Mouse (Mus musculus) testis, adult 2 months (tissue): ENCODE measurements around the gene Ntn1. TPM values are rescaled to one million over a fixed set of nuclear protein-coding genes. Genes with fewer than 3 reads are reported as not detected.

Experiments used
- H3K27ac ChIP-seq: fragments of 200-500 bp; 2 replicates; pipeline ENCODE4 v1.5.1; 2012; ENCODE audit warnings: low read depth, low read length; ENCODE audit not compliant: control insufficient read depth, insufficient read depth
- H3K27me3 ChIP-seq: fragments of 200-500 bp; 2 replicates; pipeline ENCODE4 v1.6.1; 2012; ENCODE audit warnings: mild to moderate bottlenecking, low read length, moderate library complexity; ENCODE audit not compliant: control insufficient read depth, insufficient read depth
- H3K36me3 ChIP-seq: fragments of 200-500 bp; 2 replicates; pipeline ENCODE4 v1.6.1; 2012; ENCODE audit warnings: mild to moderate bottlenecking, low read length; ENCODE audit not compliant: control insufficient read depth, insufficient read depth
- H3K4me1 ChIP-seq: fragments of 200-500 bp; 2 replicates; pipeline ENCODE4 v1.6.1; 2012; ENCODE audit warnings: low read length; ENCODE audit not compliant: control insufficient read depth, insufficient read depth
- H3K4me3 ChIP-seq: fragments of 200-500 bp; 2 replicates; pipeline ENCODE4 v1.5.1; 2012; ENCODE audit warnings: low read depth, mild to moderate bottlenecking, low read length, moderate library complexity, mixed read lengths; ENCODE audit not compliant: control insufficient read depth
- CTCF ChIP-seq: fragments of 200-500 bp; IDR thresholded peaks from 2 replicates; pipeline ENCODE4 v1.5.1; 2012; ENCODE audit warnings: low read depth, mild to moderate bottlenecking, inconsistent platforms, low read length, moderate library complexity; ENCODE audit not compliant: control insufficient read depth, insufficient read depth, insufficient replicate concordance
- POLR2A ChIP-seq: fragments of 200-500 bp; IDR thresholded peaks from 2 replicates; pipeline ENCODE4 v1.6.1; 2012; ENCODE audit warnings: low read depth, mild to moderate bottlenecking, inconsistent platforms, low read length, moderate library complexity; ENCODE audit not compliant: control insufficient read depth
- polyA plus RNA-seq: library from polyadenylated mRNA; depleted of rRNA; stranded (reverse); fragments of >200 nt; gene quantifications from 2 replicates; pipeline ENCODE4 v1.2.3, GENCODE M21; 2012

Ntn1 gene
- polyA plus RNA-seq, 1 experiment: 1.6 TPM

GRCm38 (mm10) chr11:68395546-68395945 lies 5.1 kb downstream of the Ntn1 start:
- H3K27me3 ChIP-seq: no peaks in the 10 kb centered on the region; the same call in none of the 2 replicates
- TF ChIP-seq POLR2A: no peak
- no peak for TF ChIP-seq CTCF
- no peak overlapping the region for H3K4me3 ChIP-seq
- no peaks in the 10 kb centered on the region for H3K36me3 ChIP-seq
- peaks cover 2% of the 10 kb centered on the region for H3K4me1 ChIP-seq
- no peak overlapping the region for H3K27ac ChIP-seq

GRCm38 (mm10) chr11:68394749-68395148 lies 5.9 kb downstream of the Ntn1 start:
- no peaks in the 10 kb centered on the region; the same call in none of the 2 replicates for H3K27me3 ChIP-seq
- no peak for TF ChIP-seq CTCF
- H3K4me3 ChIP-seq: no peak overlapping the region
- peaks cover 2% of the 10 kb centered on the region; the same call in 1 of the 2 replicates for H3K4me1 ChIP-seq
- no peak overlapping the region for H3K27ac ChIP-seq
- H3K36me3 ChIP-seq: no peaks in the 10 kb centered on the region

- no peaks in the 10 kb centered on the region for H3K4me1 ChIP-seq
These were observed 6.6 kb downstream of the Ntn1 start for GRCm38 (mm10) chr11:68393897-68394490.

GRCm38 (mm10) chr11:68390381-68391287 lies 10.0 kb downstream of the Ntn1 start:
- TF ChIP-seq POLR2A (no peak), CTCF (no peak)
- Histone ChIP-seq H3K36me3 (no peaks in the 10 kb centered on the region), H3K27ac (no peak overlapping the region), H3K27me3 (no peaks in the 10 kb centered on the region; the same call in 1 of the 2 replicates), H3K4me1 (peaks cover 12% of the 10 kb centered on the region), H3K4me3 (no peak overlapping the region)

More at GRCm38 (mm10) chr11:68393897-68394490, 6.6 kb downstream of the Ntn1 start:
- no peaks in the 10 kb centered on the region for H3K36me3 ChIP-seq
- TF ChIP-seq POLR2A: no peak
- TF ChIP-seq CTCF: no peak
- no peaks in the 10 kb centered on the region; the same call in 1 of the 2 replicates for H3K27me3 ChIP-seq
- H3K27ac ChIP-seq: no peak overlapping the region
- H3K4me3 ChIP-seq: no peak overlapping the region

- H3K4me1 ChIP-seq: peaks cover 21% of the 10 kb centered on the region
- H3K27me3 ChIP-seq: peaks cover under 1% of the 10 kb centered on the region; the same call in 1 of the 2 replicates
- no peaks in the 10 kb centered on the region for H3K36me3 ChIP-seq
- H3K27ac ChIP-seq: no peak overlapping the region
- no peak overlapping the region for H3K4me3 ChIP-seq
- TF ChIP-seq POLR2A (no peak), CTCF (no peak)
These were observed 11.0 kb downstream of the Ntn1 start for GRCm38 (mm10) chr11:68389621-68390020.

- TF ChIP-seq POLR2A: no peak
- no peak for TF ChIP-seq CTCF
- Histone ChIP-seq H3K4me1 (peaks cover 25% of the 10 kb centered on the region), H3K36me3 (no peaks in the 10 kb centered on the region), H3K27ac (no peak overlapping the region), H3K27me3 (peaks cover 2% of the 10 kb centered on the region; the same call in 1 of the 2 replicates), H3K4me3 (no peak overlapping the region)
These were observed 12.0 kb downstream of the Ntn1 start for GRCm38 (mm10) chr11:68388655-68389015.

- no peaks in the 10 kb centered on the region for H3K36me3 ChIP-seq
- H3K27ac ChIP-seq: peak overlapping the region; percentile 22; the same call in 1 of the 2 replicates
- peaks cover 2% of the 10 kb centered on the region; the same call in 1 of the 2 replicates for H3K27me3 ChIP-seq
- no peak overlapping the region for H3K4me3 ChIP-seq
- no peak for TF ChIP-seq CTCF
- TF ChIP-seq POLR2A: no peak
- peaks cover 25% of the 10 kb centered on the region for H3K4me1 ChIP-seq
These were observed 12.5 kb downstream of the Ntn1 start for GRCm38 (mm10) chr11:68387971-68388654.
